Mouse (Mus musculus): Measurements from ENCODE around the gene B4galt5. TPM values are rescaled to one million over a fixed set of nuclear protein-coding genes. Genes with fewer than 3 reads are reported as not detected.
"Not testable (repeated sequence)": the region's sequence is repeated elsewhere in the genome, so short reads cannot be mapped to it uniquely, and the experiment has no call there.

B4galt5 gene
- 10.6 and 11.2 TPM in 2 replicates for polyA plus RNA-seq (2015; fragmentation: Nextera tagmentation; extraction: Ambion mirVana)

DNA sequence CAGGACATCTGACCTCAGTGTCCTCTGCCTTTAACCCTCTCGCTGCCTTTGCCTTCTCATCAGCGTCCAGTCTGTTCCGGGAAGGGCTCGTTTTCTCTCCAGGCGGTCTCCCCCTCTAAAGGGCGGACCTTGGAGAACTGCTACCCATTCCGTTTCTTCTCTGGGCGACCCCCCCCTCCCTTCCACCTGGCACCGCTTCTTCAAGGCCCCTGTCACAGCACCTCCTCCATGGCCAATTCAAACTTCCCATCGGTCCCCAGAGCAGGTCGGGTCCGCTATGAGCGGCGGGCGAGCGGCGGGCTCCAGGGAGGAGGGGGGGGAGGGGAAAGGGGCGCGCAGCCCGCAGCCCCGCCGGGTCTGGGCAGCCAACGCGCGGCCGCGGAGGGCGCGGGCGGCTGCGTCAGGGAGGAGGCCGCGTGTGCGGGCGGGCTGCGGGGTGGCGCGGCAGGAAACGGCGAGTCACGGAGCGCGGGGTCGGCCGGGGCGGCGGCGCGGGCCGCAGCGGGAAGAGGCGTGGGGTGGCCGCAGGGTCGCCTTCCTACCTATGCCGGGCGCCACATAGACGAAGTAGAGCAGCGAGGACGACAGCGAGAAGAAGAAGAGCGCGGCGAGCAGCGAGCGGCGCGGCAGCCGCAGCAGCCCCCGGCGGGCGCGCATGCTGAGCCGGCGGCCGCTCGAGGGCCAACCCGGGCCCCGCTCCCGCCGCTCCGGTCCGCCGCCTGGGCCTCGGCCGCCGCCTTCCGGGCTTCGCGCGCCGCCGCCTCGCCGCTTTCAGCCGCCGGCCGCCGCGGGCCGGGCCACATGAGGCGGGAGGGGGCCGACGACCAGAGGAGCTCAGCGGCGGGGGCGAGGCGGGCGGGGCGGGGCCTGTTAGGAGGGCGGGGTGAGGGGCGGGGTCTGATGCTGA is at the start of gene B4galt5:
TSS of gene B4galt5 (minus strand) at position 808 of the 907 bp plus-strand sequence.
- H3K4me1 ChIP-seq (replicated peaks), result peaks cover 35% of the 10 kb centered on the region
- H3K9ac ChIP-seq (replicated peaks), result peak within 1 kb of the TSS; percentile 90
- H3K4me2 ChIP-seq (replicated peaks), result peak within 1 kb of the TSS; percentile 70

DNA sequence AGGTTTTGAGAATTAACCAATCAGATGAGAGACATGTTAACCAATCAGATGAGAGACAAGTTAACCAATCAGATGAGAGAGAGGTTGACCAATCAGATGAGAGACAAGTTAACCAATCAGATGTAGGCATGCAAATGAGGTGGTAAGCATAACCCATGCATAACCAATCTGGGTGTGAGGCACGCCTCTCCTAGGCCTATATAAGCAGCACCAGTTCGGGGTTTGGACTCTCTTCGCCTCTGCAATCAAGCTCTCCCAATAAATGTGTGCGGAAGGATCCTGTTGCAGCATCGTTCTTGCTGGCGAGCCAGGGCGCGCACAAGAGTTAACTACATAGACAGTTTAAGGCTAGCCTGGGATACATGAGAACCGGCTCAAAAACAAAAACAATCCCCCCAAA is 47.4 kb upstream of the B4galt5 start:
- 96% methylated on average over 9 of the region's 9 CpGs for WGBS

More for the DNA sequence above, at the start of gene B4galt5:
- Histone ChIP-seq H3K27ac (peak within 1 kb of the TSS; percentile 91), H3K27me3 (peaks cover 21% of the 10 kb centered on the region), H3K36me3 (no peaks in the 10 kb centered on the region), H3K4me3 (replicated peaks) (peak within 1 kb of the TSS; percentile 76), H3K9me3 (no peaks in the 10 kb centered on the region)
- under 1% methylated on average over 63 of the region's 111 CpGs for WGBS
- ATAC-seq, result peak; percentile 79

DNA sequence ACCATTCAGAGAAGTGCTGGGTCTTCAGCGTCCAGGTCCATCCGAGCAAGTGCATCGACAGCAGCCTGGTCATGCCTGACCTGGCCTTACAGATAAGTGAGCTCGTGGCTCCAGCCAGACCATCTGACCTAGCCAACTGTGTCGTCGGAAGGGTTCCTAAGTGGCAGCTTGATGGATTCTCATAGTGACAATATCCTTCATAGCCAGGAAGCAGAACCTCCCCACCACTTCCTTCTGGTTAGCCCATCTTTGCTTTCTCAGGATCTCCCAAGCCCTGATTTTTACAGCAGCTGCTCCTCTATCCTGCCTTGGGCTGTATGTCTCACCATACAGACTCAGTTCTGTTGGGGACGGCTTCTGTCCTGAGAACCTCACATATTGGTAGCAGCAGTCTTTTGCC is 45.4 kb upstream of the B4galt5 start:
- no peaks in the 10 kb centered on the region for H3K4me1 ChIP-seq (replicated peaks)
- no peaks in the 10 kb centered on the region for H3K27me3 ChIP-seq
- 94% methylated on average over 7 of the region's 7 CpGs for WGBS
- H3K9me3 ChIP-seq, result no peaks in the 10 kb centered on the region
- no peak overlapping the region for H3K4me3 ChIP-seq (replicated peaks)
- H3K4me2 ChIP-seq (replicated peaks), result no peak overlapping the region
- no peak overlapping the region for H3K27ac ChIP-seq
- no peak overlapping the region for H3K9ac ChIP-seq (replicated peaks)
- no peak for ATAC-seq
- H3K36me3 ChIP-seq, result no peaks in the 10 kb centered on the region

More for the DNA sequence above, 47.4 kb upstream of the B4galt5 start:
- not testable (repeated sequence) for H3K27me3 ChIP-seq; H3K27ac ChIP-seq; ATAC-seq; H3K9me3 ChIP-seq; H3K4me3 ChIP-seq (replicated peaks); H3K4me2 ChIP-seq (replicated peaks); H3K36me3 ChIP-seq; H3K9ac ChIP-seq (replicated peaks); H3K4me1 ChIP-seq (replicated peaks)

DNA sequence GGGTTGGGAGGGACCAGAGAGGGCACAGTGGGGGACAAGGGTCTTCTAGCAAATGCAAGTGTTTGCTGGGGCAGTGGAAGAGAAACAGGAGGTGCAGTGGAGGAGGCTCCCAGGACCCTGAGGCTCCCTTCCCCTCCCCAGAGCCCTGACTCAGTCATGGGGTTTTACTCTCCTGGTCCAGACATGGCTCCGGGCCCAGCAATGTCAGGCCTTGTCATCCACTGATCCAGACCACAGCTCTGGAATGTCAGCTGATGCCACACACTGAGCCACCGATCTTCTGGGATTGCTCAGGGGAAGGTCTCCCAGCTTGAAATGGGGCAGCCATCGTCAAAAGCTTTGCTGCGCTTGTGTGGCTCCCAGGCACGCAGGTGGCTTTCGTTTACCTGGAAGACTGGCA is 38.0 kb upstream of the B4galt5 start:
- 84% methylated on average over 6 of the region's 6 CpGs for WGBS
- H3K4me2 ChIP-seq (replicated peaks), result no peak overlapping the region
- no peaks in the 10 kb centered on the region for H3K27me3 ChIP-seq
- no peaks in the 10 kb centered on the region for H3K36me3 ChIP-seq
- no peak for ATAC-seq
- H3K4me3 ChIP-seq (replicated peaks), result no peak overlapping the region
- H3K27ac ChIP-seq, result no peak overlapping the region
- no peaks in the 10 kb centered on the region for H3K4me1 ChIP-seq (replicated peaks)
- H3K9me3 ChIP-seq, result no peaks in the 10 kb centered on the region
- H3K9ac ChIP-seq (replicated peaks), result no peak overlapping the region

DNA sequence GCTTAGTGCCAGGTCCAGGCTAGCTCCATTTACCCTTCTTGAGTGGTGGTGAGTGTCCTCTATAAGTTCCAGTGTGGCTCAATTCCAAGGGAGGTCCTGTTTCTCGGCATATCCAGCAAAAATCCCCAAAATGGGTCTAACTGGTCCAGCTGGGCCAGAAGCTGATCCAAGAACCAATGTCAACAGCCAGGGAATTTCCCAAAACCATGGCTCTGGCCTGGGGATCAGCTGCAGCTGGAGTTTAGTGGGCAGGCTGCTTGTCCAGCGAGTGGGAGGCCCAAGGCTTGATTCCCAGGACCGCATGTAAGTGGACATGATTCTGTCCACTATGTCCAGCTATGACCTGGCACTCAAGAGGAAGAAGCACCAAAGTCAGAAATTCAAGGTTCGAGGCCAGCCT is 37.5 kb upstream of the B4galt5 start:
- 82% methylated on average over 4 of the region's 4 CpGs for WGBS
- H3K4me1 ChIP-seq (replicated peaks), result no peaks in the 10 kb centered on the region
- H3K9ac ChIP-seq (replicated peaks), result no peak overlapping the region
- ATAC-seq, result no peak
- no peaks in the 10 kb centered on the region for H3K36me3 ChIP-seq
- no peak overlapping the region for H3K4me2 ChIP-seq (replicated peaks)
- no peaks in the 10 kb centered on the region for H3K9me3 ChIP-seq
- no peak overlapping the region for H3K4me3 ChIP-seq (replicated peaks)
- H3K27me3 ChIP-seq, result no peaks in the 10 kb centered on the region
- no peak overlapping the region for H3K27ac ChIP-seq

DNA sequence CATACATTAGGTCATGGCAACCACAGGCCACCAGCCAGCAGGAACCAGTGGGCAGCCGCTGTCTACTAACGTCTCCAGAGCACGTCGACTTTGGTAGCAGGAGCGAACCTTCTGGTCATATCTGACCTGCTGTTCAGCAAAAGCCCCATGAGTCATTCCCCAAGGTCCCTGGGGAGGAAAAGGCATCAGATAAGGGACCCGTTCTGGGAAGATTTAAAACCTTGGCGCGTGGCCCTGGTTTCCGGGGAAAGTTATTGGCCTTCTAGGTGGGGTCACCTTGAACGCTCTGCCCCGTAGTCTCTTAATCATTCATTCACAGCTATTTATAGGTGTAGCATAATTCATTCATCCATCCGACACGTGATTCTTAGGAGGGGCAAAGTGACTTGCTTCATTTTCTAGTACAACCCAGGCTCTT is 34.7 kb upstream of the B4galt5 start:
- Histone ChIP-seq H3K36me3 (no peaks in the 10 kb centered on the region), H3K9me3 (no peaks in the 10 kb centered on the region), H3K27ac (no peak overlapping the region), H3K9ac (replicated peaks) (no peak overlapping the region), H3K4me1 (replicated peaks) (no peaks in the 10 kb centered on the region; the same call in 1 of the 2 replicates), H3K4me2 (replicated peaks) (no peak overlapping the region), H3K4me3 (replicated peaks) (no peak overlapping the region), H3K27me3 (no peaks in the 10 kb centered on the region)
- 92% methylated on average over 13 of the region's 13 CpGs for WGBS
- no peak for ATAC-seq

DNA sequence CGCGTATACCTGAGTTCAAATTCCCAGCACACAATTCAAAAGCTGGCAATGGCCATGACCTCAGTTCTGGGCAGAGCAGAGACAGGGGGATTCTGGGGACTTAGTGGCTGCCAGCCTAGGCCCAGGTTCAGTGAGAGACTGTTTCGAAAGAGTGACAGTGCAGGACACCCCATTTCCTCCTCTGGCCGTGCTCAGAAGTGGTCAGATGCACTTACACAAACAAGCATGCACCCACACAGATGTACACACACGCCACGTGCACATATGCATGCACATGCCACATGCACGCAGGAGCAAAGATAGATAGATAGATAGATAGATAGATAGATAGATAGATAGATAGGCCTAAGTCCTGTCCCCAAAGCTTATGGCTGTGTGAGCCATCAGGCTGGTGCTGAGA is 33.4 kb upstream of the B4galt5 start:
- H3K27ac ChIP-seq, result no peak overlapping the region
- WGBS, result 86% methylated on average over 7 of the region's 7 CpGs
- H3K9ac ChIP-seq (replicated peaks), result no peak overlapping the region
- H3K27me3 ChIP-seq, result no peaks in the 10 kb centered on the region
- H3K4me2 ChIP-seq (replicated peaks), result no peak overlapping the region
- no peaks in the 10 kb centered on the region for H3K36me3 ChIP-seq
- H3K9me3 ChIP-seq, result no peaks in the 10 kb centered on the region
- ATAC-seq, result no peak
- no peaks in the 10 kb centered on the region; the same call in 1 of the 2 replicates for H3K4me1 ChIP-seq (replicated peaks)
- no peak overlapping the region for H3K4me3 ChIP-seq (replicated peaks)

DNA sequence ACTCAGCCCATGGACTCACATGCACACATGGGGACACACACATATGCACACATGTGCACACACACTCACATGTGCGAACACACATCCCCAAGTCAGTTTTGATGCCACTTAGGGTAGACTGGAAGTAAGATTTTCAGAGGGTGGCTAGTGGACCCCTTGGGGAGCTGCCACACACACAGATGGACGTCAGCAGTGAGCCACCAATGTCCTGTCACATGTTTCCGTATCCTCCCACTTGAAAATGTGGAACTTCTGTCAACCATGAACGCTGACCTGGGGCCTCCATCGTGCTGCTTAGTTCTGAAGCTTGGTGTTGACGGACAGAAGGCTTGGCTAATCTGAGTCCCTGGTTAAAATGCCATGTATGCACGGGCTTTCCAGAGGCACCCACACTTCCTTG is 32.6 kb upstream of the B4galt5 start:
- no peak for ATAC-seq
- no peak overlapping the region for H3K4me2 ChIP-seq (replicated peaks)
- no peak overlapping the region for H3K9ac ChIP-seq (replicated peaks)
- WGBS, result 88% methylated on average over 7 of the region's 7 CpGs
- no peaks in the 10 kb centered on the region; the same call in 1 of the 2 replicates for H3K4me1 ChIP-seq (replicated peaks)
- no peaks in the 10 kb centered on the region for H3K27me3 ChIP-seq
- no peak overlapping the region for H3K27ac ChIP-seq
- H3K9me3 ChIP-seq, result no peaks in the 10 kb centered on the region
- H3K36me3 ChIP-seq, result no peaks in the 10 kb centered on the region
- no peak overlapping the region for H3K4me3 ChIP-seq (replicated peaks)

DNA sequence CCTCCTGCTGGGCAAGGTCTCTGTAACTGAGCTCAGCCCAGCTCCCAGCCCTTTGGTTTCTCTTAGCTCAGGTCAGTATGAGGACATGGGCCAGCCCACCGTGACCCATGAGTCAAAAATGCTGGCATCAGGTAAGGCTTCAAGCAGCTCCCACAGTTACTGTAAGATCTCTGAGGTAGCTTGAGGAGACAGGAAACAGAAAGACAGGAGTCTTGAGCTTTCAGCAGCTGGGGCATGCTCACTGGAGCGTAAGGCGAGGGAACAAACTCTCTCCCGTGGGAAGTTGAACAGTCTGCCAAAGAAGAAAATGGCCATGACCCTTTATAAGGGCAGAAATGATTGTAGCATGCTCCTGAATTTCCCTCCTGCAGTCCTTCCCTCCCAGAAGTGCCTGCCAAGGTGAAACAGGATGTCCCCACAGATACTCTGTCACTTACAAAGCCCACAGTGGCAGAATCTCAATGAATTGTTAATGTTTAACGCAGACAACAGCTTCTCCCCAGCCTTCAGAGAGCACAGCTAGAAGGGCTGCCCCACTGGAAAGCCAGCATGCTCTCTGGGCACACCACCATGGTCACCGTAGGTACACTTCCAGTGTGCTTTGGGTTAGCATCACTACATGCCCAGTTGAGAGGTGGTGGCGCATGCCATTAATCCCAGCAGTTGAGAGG is 31.8 kb upstream of the B4galt5 start:
- WGBS, result 57% methylated on average over 7 of the region's 7 CpGs

DNA sequence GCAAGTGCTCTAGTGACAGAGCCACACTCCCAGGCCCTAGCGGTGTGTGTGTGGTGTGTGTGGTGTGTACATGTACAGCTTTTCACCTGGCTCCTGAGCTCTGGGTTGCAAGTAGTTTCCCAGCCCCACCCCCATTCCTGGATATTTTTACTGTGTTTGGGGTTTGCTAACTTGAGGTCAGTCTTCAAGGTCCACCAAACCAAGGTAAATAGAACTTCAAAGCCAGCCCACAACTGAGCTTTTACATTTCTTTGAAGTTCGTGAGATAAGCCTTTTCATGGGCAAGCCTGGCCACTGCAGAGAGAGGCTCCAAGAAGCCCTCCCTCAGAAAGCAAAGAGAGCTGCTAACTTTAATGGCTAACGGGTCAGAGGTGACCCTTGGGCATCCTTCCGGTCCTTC is 30.0 kb upstream of the B4galt5 start:
- Histone ChIP-seq H3K27ac (no peak overlapping the region), H3K9me3 (no peaks in the 10 kb centered on the region), H3K36me3 (no peaks in the 10 kb centered on the region), H3K4me3 (replicated peaks) (no peak overlapping the region), H3K9ac (replicated peaks) (no peak overlapping the region), H3K4me1 (replicated peaks) (no peaks in the 10 kb centered on the region; the same call in 1 of the 2 replicates), H3K4me2 (replicated peaks) (no peak overlapping the region), H3K27me3 (no peaks in the 10 kb centered on the region)
- ATAC-seq, result no peak
- WGBS, result 38% methylated on average over 4 of the region's 4 CpGs

More for the DNA sequence above, 31.8 kb upstream of the B4galt5 start:
- no peak overlapping the region for H3K9ac ChIP-seq (replicated peaks)
- H3K36me3 ChIP-seq, result no peaks in the 10 kb centered on the region
- H3K4me2 ChIP-seq (replicated peaks), result no peak overlapping the region
- no peaks in the 10 kb centered on the region; the same call in 1 of the 2 replicates for H3K4me1 ChIP-seq (replicated peaks)
- H3K4me3 ChIP-seq (replicated peaks), result no peak overlapping the region
- H3K9me3 ChIP-seq, result no peaks in the 10 kb centered on the region
- H3K27me3 ChIP-seq, result no peaks in the 10 kb centered on the region
- no peak for ATAC-seq
- no peak overlapping the region for H3K27ac ChIP-seq

DNA sequence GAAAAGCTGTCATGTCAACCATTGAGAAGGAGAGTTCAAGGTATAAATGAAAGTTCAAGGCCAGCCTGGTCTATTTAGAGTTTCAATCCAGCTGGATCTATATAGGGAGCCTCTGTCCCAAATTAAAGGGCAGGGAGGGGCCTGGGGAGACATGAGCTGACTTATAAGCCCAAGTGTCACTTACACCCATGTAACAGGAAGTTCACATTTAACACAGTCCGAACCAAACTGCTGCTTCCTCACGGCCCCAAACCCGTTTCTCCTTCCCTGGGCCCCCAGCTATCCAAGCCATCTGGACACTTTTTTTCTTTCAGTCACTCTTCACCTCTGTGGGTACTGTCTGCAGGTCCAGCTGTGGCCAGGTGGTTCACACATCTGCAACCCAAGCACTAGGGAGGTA is 28.7 kb upstream of the B4galt5 start:
- Histone ChIP-seq H3K4me2 (replicated peaks) (no peak overlapping the region), H3K36me3 (no peaks in the 10 kb centered on the region), H3K9ac (replicated peaks) (no peak overlapping the region), H3K4me1 (replicated peaks) (peaks cover 3% of the 10 kb centered on the region; the same call in 1 of the 2 replicates), H3K9me3 (no peaks in the 10 kb centered on the region), H3K4me3 (replicated peaks) (no peak overlapping the region), H3K27me3 (no peaks in the 10 kb centered on the region), H3K27ac (no peak overlapping the region)
- no peak for ATAC-seq
- 79% methylated on average over 3 of the region's 3 CpGs for WGBS

DNA sequence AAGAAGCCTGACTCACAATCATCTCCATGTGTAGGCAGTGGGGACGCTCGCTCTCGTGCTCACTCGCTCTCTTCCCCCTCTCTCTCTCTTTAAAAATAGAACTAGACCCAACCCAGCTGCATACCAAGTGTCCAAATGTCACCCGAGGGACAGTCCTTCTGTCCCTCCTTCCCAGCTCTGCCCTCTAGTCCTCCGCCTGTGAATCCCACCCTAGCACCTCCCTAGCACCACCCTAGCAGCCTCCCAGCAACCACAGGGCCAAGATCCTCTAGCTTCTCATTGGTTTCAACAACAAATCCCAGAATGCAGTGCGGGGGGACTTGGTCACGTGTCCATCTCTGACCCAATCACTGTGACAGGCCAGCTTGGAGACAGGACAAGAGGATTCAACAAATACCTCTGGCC is 27.2 kb upstream of the B4galt5 start:
- peaks cover 3% of the 10 kb centered on the region; the same call in 1 of the 2 replicates for H3K4me1 ChIP-seq (replicated peaks)
- H3K9ac ChIP-seq (replicated peaks), result no peak overlapping the region
- H3K9me3 ChIP-seq, result no peaks in the 10 kb centered on the region
- no peak overlapping the region for H3K4me3 ChIP-seq (replicated peaks)
- no peak overlapping the region for H3K27ac ChIP-seq
- H3K36me3 ChIP-seq, result no peaks in the 10 kb centered on the region
- 84% methylated on average over 8 of the region's 8 CpGs for WGBS
- ATAC-seq, result no peak
- no peak overlapping the region for H3K4me2 ChIP-seq (replicated peaks)
- H3K27me3 ChIP-seq, result no peaks in the 10 kb centered on the region

Measured in midbrain, embryonic 13.5 days (tissue).